Mouse (Mus musculus): ENCODE measurements around the gene Ythdf2.
A peak's percentile ranks its signal among the peaks of the same experiment; 100 is the strongest.

The Ythdf2 gene

GRCm38 (mm10) chr4:132146201-132146600 is 65.9 kb downstream of the Ythdf2 start:
- DNase-seq (ENCODE audit: low spot score), result no peak

- no peak for DNase-seq (ENCODE audit: low spot score)
Measured at GRCm38 (mm10) chr4:132145092-132145491, 67.0 kb downstream of the Ythdf2 start.

GRCm38 (mm10) chr4:132144080-132144841 is 67.8 kb downstream of the Ythdf2 start, which contains the start of gene Oprd1:
TSS of gene Oprd1 (minus strand) at chr4:132144486.
- DNase-seq (ENCODE audit: low spot score), result peak; percentile 49

GRCm38 (mm10) chr4:132138640-132139039 is 73.5 kb downstream of the Ythdf2 start:
- DNase-seq (ENCODE audit: low spot score), result no peak

- no peak for DNase-seq (ENCODE audit: low spot score)
Measured at GRCm38 (mm10) chr4:132137013-132137412, 75.1 kb downstream of the Ythdf2 start.

Data from testis, postnatal 10 days (tissue).